Mouse (Mus musculus) central nervous system, embryonic 11.5 days (tissue): ENCODE measurements around the gene Srd5a1. TPM values are rescaled to one million over a fixed set of nuclear protein-coding genes. Genes with fewer than 3 reads are reported as not detected.

Experiments
- polyA plus RNA-seq: library from polyadenylated mRNA; depleted of rRNA; stranded (reverse); fragments of >200 nt; gene quantifications from 2 replicates; pipeline ENCODE4 v1.2.3, GENCODE M21; 2012; rRNA removed

Srd5a1 gene
- 10.7 and 14.1 TPM in 2 replicates for polyA plus RNA-seq

DNA sequence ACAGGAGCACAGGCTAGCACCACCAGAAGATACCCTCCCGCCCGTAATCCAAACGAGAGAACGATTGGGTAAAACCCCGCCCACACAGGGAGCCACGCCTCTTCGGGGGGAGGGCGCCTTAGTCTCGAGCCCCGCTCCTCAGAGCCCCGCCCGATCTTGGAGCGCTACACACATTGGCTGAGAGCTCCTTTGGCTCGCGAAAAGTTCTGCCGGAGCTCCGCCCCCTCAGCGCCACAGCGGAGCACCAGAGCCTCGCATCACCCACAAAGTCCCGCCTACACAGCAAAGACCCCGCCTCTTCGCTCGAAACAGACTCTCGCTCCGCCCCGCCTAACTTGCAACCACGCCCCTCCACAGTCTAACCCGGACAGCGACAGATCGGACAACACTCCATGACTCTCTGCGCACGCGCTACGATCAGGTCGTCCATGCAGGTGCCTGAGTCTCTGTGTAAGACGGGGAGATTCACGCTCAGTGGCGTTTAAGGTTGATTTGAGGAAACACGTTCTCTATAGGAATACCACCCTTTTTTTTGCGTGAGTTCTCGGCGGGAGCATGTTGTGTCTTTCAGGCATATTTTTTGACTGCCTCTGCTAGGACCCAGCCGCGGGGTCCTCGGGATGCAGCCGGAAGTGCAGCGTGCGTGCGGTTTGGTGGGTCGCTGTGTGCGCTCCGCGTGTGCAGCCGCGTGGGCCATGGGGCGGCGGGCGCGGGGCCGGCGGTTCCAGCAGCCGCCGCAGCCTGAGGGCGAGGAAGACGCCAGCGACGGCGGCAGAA, at the start of gene Srd5a1:
Srd5a1 (minus strand) TSS at position 45 of the 777 bp plus-strand sequence.

DNA sequence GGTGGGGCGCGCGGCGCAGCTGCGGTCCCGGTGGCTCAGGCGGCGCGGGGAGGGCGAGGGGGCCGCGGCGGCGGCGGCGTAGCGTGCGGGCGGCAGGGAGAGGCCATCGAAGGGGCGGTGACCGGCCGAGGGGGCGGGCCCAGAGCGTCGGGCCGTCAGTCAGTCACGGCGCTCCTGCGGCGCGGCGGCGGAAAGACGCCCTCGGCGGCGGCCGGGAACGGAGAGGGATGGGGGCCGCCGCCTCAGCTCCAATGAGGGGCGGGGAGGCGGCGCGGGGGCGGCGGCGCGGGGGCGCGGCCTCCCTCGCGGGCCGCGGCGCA, 76.9 kb downstream of the Srd5a1 start, which contains the start of gene Tent4a:
Tent4a (minus strand) TSS at position 284 of the 320 bp plus-strand sequence.

DNA sequence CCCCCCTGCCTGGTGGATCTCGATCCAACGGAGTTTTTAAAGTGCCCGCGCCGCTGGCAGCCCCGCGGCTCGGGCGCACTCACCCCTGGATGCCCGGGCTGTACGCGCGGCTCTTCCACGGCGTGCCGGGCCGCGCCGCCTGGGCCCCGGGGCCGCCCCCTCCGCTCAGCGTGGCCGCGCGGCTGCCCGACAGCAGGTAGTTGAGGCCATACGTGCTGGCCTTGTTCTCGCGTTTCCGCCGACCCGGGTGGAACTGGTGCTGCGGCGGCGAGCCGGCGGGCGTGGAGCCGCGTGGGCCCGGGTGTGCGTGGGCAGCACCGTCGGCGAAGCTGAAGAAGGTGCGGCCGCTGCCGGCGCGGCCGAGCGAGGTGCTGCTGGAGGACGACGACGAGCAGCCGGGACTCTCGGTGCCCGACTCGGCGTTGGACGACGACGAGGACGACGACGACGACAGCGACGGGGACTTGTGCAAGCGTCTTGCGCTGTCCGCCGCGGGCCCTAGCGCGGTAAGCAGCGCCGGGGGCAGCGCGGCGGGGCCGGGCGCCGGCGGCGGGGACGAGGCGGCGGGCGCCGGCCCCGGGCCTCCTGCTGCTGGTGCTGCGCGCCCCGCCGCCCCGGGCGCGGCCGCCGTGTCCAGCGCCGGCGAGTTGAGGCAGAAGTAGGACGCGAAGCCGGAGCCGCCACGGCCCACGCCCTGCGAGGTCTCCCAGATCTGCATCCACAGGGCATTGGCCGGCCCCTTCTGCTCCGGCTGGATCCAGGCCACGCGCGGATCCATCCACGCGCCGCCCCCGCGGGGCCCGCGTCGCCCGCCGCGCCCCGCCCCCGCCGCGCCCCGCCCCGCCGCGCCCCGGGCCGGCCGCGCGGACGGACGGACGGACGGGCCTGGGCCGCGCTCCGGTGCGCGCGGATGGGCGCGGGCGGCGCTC, 77.6 kb downstream of the Srd5a1 start, which contains the start of gene Nsun2:
Nsun2 (plus strand) TSS at position 342 of the 929 bp plus-strand sequence.

Other genes with a start within 250 kb of the Srd5a1 start
- gene Nsun2, start 77.7 kb downstream of the Srd5a1 start, polyA plus RNA-seq, result 97.2 and 102 TPM in 2 replicates
- gene Tent4a, start 76.8 kb downstream of the Srd5a1 start, polyA plus RNA-seq, result 16.9 and 25.3 TPM in 2 replicates
- 14.4 and 18.6 TPM in 2 replicates for gene Ube2ql1, start 128.4 kb upstream of the Srd5a1 start, polyA plus RNA-seq
- gene Med10, start 191.0 kb upstream of the Srd5a1 start, polyA plus RNA-seq, result 74.6 and 86.2 TPM in 2 replicates